ENCODE assay signal across 26 mouse cellular contexts in genomic region chrX:88072741-88073419, GRCm38 (mm10). TPM values are rescaled to one million over a fixed set of nuclear protein-coding genes. Genes with fewer than 3 reads are reported as not detected.
A peak's percentile ranks its signal among the peaks of the same experiment; 100 is the strongest.
DNase-seq lines count a peak whose midpoint lies in the region; TF ChIP-seq lines count a peak whose summit lies in the region.
"Had no signal": no experiment of that assay in that cellular context is flagged by ENCODE, and none has a peak within 500 bp of the region (broad histone marks: within the 10 kb centered on the region; RNA-seq: fewer than 3 reads in every experiment).

No protein-coding gene starts in this region.

- DNase-seq in frontal cortex, adult 2 months (ENCODE audit: extremely low spot score in 1 of 2, low spot score in 1 of 2), result peak; percentile 18 to 41
- DNase-seq in frontal cortex, postnatal 10 days (ENCODE audit: low spot score in 2 of 2), result no peak
- DNase-seq in right cerebral cortex, adult 18-20 months, result peak; percentile 25
- no peak for DNase-seq in right cerebral cortex, postnatal 4 days
- DNase-seq in cerebellum, adult 8-10 months, result peak; percentile 33
- DNase-seq in thymus, postnatal 10 days (ENCODE audit: low spot score in 2 of 2), result no peak
- no peak for DNase-seq in kidney, postnatal 25 days
- DNase-seq: adrenal gland, postnatal 25 days; B cell, adult 2 months; forebrain, postnatal 0 days; gastrocnemius, postnatal 25 days; kidney, adult 18-20 months; kidney, postnatal 14 days; lung, adult 18-20 months; lung, postnatal 4 days; retina, postnatal 1 day; thymus, postnatal 14 days had no signal

- no peaks in the 10 kb centered on the region for H3K4me1 ChIP-seq in olfactory bulb, adult 2 months (ENCODE audit: control insufficient read depth, insufficient read depth, low read length)
- H3K4me1 ChIP-seq: embryonic facial prominence, embryonic 10.5 days; heart, embryonic 10.5 days; midbrain, embryonic 12.5 days; neural tube, embryonic 15.5 days; stomach, embryonic 15.5 days had no signal

- no peak overlapping the region for H3K4me3 ChIP-seq in olfactory bulb, adult 2 months (ENCODE audit: insufficient read depth, low read depth, low read length)
- H3K4me3 ChIP-seq: embryonic facial prominence, embryonic 10.5 days; heart, embryonic 10.5 days; midbrain, embryonic 12.5 days; myocyte; neural tube, embryonic 15.5 days; stomach, embryonic 15.5 days had no signal

- 42% methylated on average over 7 of the region's 7 CpGs for WGBS in olfactory bulb, adult 2 months

- H3K27ac ChIP-seq in olfactory bulb, adult 2 months (ENCODE audit: insufficient read depth, low read depth, low read length), result peak overlapping the region; percentile 69; the same call in 1 of the 2 replicates
- H3K27ac ChIP-seq: embryonic facial prominence, embryonic 10.5 days; heart, embryonic 10.5 days; midbrain, embryonic 12.5 days; neural tube, embryonic 15.5 days; stomach, embryonic 15.5 days had no signal

- TF ChIP-seq CTCF in olfactory bulb, adult 2 months (IDR thresholded peaks at IDR 0.05; ENCODE audit: insufficient read depth, low read depth, low read length), result no peak

- TF ChIP-seq POLR2A in olfactory bulb, adult 2 months (IDR thresholded peaks at IDR 0.05; ENCODE audit: insufficient read depth, low read depth, low read length), result no peak

RNA-seq across cellular contexts. Expression of gene Il1rapl1, which starts 42.6 kb away (rescaled TPM):
- 4.7 and 5.6 TPM in 2 replicates for polyA plus RNA-seq in frontal cortex, adult 2 months (2012; rRNA removed)
- not detected in 2 replicates for polyA plus RNA-seq in olfactory bulb, adult 2 months (2012; ENCODE audit: insufficient read depth, insufficient read length, low replicate concordance, missing spikeins)
- polyA plus RNA-seq: liver, adult 2 months; myocyte; spleen, adult 2 months had no signal

Comparison
In these comparisons a context has a peak if more than half of its experiments do, and no peak if none do; other contexts are left out.
1. DNase-seq: peak in frontal cortex, adult 2 months (2 of 2), right cerebral cortex, adult 18-20 months (single experiment) and cerebellum, adult 8-10 months (single experiment); none in frontal cortex, postnatal 10 days (0 of 2), right cerebral cortex, postnatal 4 days (single experiment), thymus, postnatal 10 days (0 of 2) and kidney, postnatal 25 days (0 of 2).